Mouse (Mus musculus): ENCODE measurements around the gene Olfr557. TPM values are rescaled to one million over a fixed set of nuclear protein-coding genes. Genes with fewer than 3 reads are reported as not detected.

Gene Olfr557
- polyA plus RNA-seq, 1 experiment = not detected

DNA sequence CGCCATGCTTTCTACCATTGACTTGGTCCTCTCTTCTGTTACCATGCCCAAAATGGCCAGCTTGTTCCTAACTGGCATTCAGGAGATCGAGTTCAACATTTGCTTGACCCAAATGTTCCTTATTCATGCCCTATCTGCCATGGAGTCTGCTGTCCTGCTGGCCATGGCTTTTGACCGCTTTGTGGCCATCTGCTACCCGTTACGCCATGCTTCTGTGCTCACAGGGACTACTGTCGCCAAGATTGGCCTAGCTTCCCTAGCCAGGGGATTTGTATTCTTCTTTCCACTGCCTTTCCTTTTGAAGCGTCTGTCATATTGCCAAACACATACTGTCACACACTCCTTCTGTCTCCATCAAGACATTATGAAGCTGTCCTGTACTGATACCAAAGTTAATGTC, 2.8 kb downstream of the Olfr557 start:
- WGBS = 25% methylated on average over 7 of the region's 7 CpGs
- peak; percentile 19 to 54 for DNase-seq
- Histone ChIP-seq H3K27ac (ENCODE audit: insufficient read depth, low read length) (no peak overlapping the region), H3K4me3 (replicated peaks; ENCODE audit: insufficient read depth, low read depth, low read length) (no peak overlapping the region), H3K4me1 (ENCODE audit: control insufficient read depth, insufficient read depth, low read length) (0 out of 2 replicates have a peak, but pooled peaks cover 6% of the 10 kb centered on the region), H3K27me3 (ENCODE audit: control insufficient read depth, insufficient read depth, low read length) (no peaks in the 10 kb centered on the region)
- TF ChIP-seq POLR2A (IDR thresholded peaks at IDR 0.05; ENCODE audit: borderline replicate concordance, insufficient read depth, low read length) (no peak), CTCF (IDR thresholded peaks at IDR 0.05; ENCODE audit: borderline replicate concordance, insufficient read depth, low read depth, low read length) (no peak)

DNA sequence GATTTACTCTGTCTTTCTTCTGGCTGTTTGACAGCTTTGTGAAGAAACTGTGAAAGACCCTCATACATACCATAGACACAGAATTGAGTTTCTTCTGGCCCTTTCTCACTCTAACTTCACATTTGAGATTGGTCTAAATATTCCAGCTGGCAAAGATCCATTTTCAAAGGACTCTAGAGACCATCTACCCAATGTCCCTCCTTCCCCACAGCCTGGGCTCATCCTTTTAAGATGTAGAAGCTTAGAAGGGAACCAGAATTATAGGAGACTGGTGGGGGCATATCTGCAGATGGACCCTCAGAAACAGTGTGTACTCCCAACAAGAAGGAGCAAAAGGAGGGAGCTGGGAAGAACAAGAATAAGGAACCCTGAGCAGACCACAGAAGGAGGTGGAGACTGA, 6.2 kb downstream of the Olfr557 start, which contains the start of gene Olfr558:
Gene Olfr558, plus strand, starts transcription at position 301 of the 400 bp plus-strand sequence.
- Histone ChIP-seq H3K4me3 (replicated peaks; ENCODE audit: insufficient read depth, low read depth, low read length) (no peak within 1 kb of the TSS), H3K4me1 (ENCODE audit: control insufficient read depth, insufficient read depth, low read length) (0 out of 2 replicates have a peak, but pooled peaks cover 6% of the 10 kb centered on the region), H3K27me3 (ENCODE audit: control insufficient read depth, insufficient read depth, low read length) (no peaks in the 10 kb centered on the region), H3K27ac (ENCODE audit: insufficient read depth, low read length) (no peak within 1 kb of the TSS)
- TF ChIP-seq POLR2A (IDR thresholded peaks at IDR 0.05; ENCODE audit: borderline replicate concordance, insufficient read depth, low read length) (no peak), CTCF (IDR thresholded peaks at IDR 0.05; ENCODE audit: borderline replicate concordance, insufficient read depth, low read depth, low read length) (no peak)
- no peak for DNase-seq

DNA sequence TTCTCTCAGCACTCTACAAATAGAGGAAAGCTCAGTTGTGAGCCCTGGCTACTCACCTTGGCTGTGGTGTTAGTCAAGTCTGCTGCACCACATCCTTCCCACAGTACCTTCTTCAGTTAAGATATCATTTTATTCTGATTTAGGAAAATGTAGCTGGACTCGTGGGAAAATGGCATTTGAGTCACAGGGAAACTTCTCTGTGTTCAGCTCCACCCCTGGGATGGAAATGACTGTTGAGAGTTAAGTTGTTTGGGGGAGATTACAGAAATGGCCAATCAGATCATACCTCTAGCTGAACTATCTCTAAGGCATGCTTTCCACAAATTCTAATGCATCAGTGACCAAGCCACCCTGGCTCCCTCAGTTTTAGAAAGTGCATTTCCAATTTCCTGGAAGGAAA, 23.3 kb downstream of the Olfr557 start, which contains the start of gene Olfr33:
Gene Olfr33, minus strand, starts transcription at position 101 of the 400 bp plus-strand sequence.
- H3K27ac ChIP-seq (ENCODE audit: insufficient read depth, low read length) = no peak within 1 kb of the TSS
- H3K27me3 ChIP-seq (ENCODE audit: control insufficient read depth, insufficient read depth, low read length) = no peaks in the 10 kb centered on the region
- no peaks in the 10 kb centered on the region for H3K4me1 ChIP-seq (ENCODE audit: control insufficient read depth, insufficient read depth, low read length)
- DNase-seq = no peak
- no peak within 1 kb of the TSS for H3K4me3 ChIP-seq (replicated peaks; ENCODE audit: insufficient read depth, low read depth, low read length)
- no peak for TF ChIP-seq POLR2A (IDR thresholded peaks at IDR 0.05; ENCODE audit: borderline replicate concordance, insufficient read depth, low read length)
- no peak for TF ChIP-seq CTCF (IDR thresholded peaks at IDR 0.05; ENCODE audit: borderline replicate concordance, insufficient read depth, low read depth, low read length)
- 20% methylated on average over 1 of the region's 1 CpGs for WGBS

DNA sequence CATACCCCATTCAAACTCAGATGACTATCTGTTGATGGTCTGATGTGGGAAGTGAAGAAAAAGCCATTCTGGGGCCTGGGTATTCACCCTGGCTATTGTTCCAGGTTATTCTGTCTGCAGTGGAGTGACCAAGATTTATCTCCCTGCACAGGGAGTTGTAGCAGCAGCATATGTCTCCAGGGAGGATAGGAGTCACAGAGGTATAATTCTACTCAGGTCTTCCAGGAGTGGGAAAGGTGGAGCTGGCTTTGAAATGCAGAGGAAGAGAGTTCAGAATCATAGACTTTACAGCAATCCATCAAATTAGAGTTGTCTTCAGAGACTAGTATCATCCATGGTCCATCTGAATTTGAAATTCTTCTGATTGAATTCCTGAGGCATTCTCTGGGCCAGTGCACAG, 31.7 kb downstream of the Olfr557 start, which contains the start of gene Olfr559:
Gene Olfr559, minus strand, starts transcription at position 101 of the 400 bp plus-strand sequence.
- no peak within 1 kb of the TSS for H3K4me3 ChIP-seq (replicated peaks; ENCODE audit: insufficient read depth, low read depth, low read length)
- TF ChIP-seq POLR2A (IDR thresholded peaks at IDR 0.05; ENCODE audit: borderline replicate concordance, insufficient read depth, low read length) = no peak
- TF ChIP-seq CTCF (IDR thresholded peaks at IDR 0.05; ENCODE audit: borderline replicate concordance, insufficient read depth, low read depth, low read length) = no peak
- no peaks in the 10 kb centered on the region for H3K27me3 ChIP-seq (ENCODE audit: control insufficient read depth, insufficient read depth, low read length)
- no peak within 1 kb of the TSS for H3K27ac ChIP-seq (ENCODE audit: insufficient read depth, low read length)
- no peaks in the 10 kb centered on the region for H3K4me1 ChIP-seq (ENCODE audit: control insufficient read depth, insufficient read depth, low read length)
- no peak for DNase-seq

DNA sequence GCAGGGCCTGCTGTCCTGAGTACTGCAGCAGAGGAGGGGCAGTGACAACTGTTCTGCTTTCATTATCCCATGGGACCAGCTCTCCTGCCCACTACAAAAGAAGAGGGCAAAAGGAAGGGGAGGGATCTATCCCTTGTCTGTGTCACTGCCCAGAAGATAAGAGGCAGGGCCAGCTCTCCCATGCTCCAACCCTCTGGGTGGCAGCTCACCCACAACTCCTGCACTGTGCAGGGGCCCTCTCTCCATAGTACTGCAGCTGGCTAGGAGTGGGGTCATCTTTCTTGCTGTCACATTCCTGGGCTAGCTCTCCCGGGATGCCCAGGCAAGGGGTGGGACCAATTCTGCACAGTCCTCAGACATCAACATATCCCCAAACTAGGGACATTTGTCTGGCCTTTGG, 38.1 kb downstream of the Olfr557 start:
- Histone ChIP-seq H3K4me3 (replicated peaks; ENCODE audit: insufficient read depth, low read depth, low read length) (no peak overlapping the region), H3K27ac (ENCODE audit: insufficient read depth, low read length) (no peak overlapping the region), H3K4me1 (ENCODE audit: control insufficient read depth, insufficient read depth, low read length) (no peaks in the 10 kb centered on the region), H3K27me3 (ENCODE audit: control insufficient read depth, insufficient read depth, low read length) (no peaks in the 10 kb centered on the region)
- no peak for TF ChIP-seq POLR2A (IDR thresholded peaks at IDR 0.05; ENCODE audit: borderline replicate concordance, insufficient read depth, low read length)
- TF ChIP-seq CTCF (IDR thresholded peaks at IDR 0.05; ENCODE audit: borderline replicate concordance, insufficient read depth, low read depth, low read length) = no peak
- no peak for DNase-seq
- 68% methylated on average over 1 of the region's 1 CpGs for WGBS

DNA sequence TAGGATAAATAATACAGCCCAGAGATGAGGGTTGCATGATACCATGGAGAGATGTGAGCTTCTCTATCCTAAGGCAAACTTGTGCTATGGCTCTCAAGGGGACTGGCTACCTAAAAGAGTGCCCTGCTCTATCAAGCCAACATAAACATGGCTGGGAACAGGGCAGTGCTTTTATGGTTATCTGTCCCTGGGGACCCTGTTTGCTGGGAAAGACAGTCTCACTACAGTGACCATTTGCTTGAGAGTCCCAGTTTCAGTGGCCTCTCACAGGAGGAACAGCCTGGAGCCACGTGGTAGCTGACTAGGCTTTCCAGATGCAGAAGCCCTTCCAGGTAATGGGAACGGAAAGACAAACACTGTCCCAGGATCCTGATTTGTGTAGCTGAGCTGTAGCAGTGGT, 42.0 kb downstream of the Olfr557 start:
- no peak for TF ChIP-seq POLR2A (IDR thresholded peaks at IDR 0.05; ENCODE audit: borderline replicate concordance, insufficient read depth, low read length)
- no peak for TF ChIP-seq CTCF (IDR thresholded peaks at IDR 0.05; ENCODE audit: borderline replicate concordance, insufficient read depth, low read depth, low read length)
- DNase-seq = no peak
- no peaks in the 10 kb centered on the region for H3K27me3 ChIP-seq (ENCODE audit: control insufficient read depth, insufficient read depth, low read length)
- H3K27ac ChIP-seq (ENCODE audit: insufficient read depth, low read length) = no peak overlapping the region
- WGBS = 46% methylated on average over 2 of the region's 2 CpGs
- H3K4me1 ChIP-seq (ENCODE audit: control insufficient read depth, insufficient read depth, low read length) = no peaks in the 10 kb centered on the region
- H3K4me3 ChIP-seq (replicated peaks; ENCODE audit: insufficient read depth, low read depth, low read length) = no peak overlapping the region

Other genes with a start within 250 kb of the Olfr557 start
- not detected in 2 replicates for gene Olfr543, start 214.2 kb upstream of the Olfr557 start, polyA plus RNA-seq (2012; rRNA removed)
- gene Olfr544, start 207.6 kb upstream of the Olfr557 start, polyA plus RNA-seq (2012; rRNA removed) = not detected in 2 replicates
- not detected in 2 replicates for gene Olfr545, start 196.3 kb upstream of the Olfr557 start, polyA plus RNA-seq (2012; rRNA removed)
- gene Olfr547, start 161.2 kb upstream of the Olfr557 start, polyA plus RNA-seq (2012; rRNA removed) = not detected in 2 replicates
- gene Olfr548-ps1, start 155.0 kb upstream of the Olfr557 start, polyA plus RNA-seq (2012; rRNA removed) = not detected in 2 replicates
- not detected in 2 replicates for gene Olfr549, start 146.0 kb upstream of the Olfr557 start, polyA plus RNA-seq (2012; rRNA removed)
- 1.8 and 2.2 TPM in 2 replicates for gene Trim21, start 130.4 kb upstream of the Olfr557 start, polyA plus RNA-seq (2012; rRNA removed)
- gene Olfr550, start 124.5 kb upstream of the Olfr557 start, polyA plus RNA-seq (2012; rRNA removed) = not detected in 2 replicates
- gene Olfr551, start 104.0 kb upstream of the Olfr557 start, polyA plus RNA-seq (2012; rRNA removed) = not detected in 2 replicates
- not detected in 2 replicates for gene Olfr552, start 98.1 kb upstream of the Olfr557 start, polyA plus RNA-seq (2012; rRNA removed)
- gene Olfr553, start 77.7 kb upstream of the Olfr557 start, polyA plus RNA-seq (2012; rRNA removed) = not detected in 2 replicates
- gene Olfr554, start 57.5 kb upstream of the Olfr557 start, polyA plus RNA-seq (2012; rRNA removed) = not detected in 2 replicates
- gene Olfr555, start 37.1 kb upstream of the Olfr557 start, polyA plus RNA-seq (2012; rRNA removed) = not detected in 2 replicates
- not detected in 2 replicates for gene Olfr556, start 31.0 kb upstream of the Olfr557 start, polyA plus RNA-seq (2012; rRNA removed)
- gene Trim68, start 8.6 kb upstream of the Olfr557 start, polyA plus RNA-seq (2012; rRNA removed) = 7.2 and 7.8 TPM in 2 replicates
- 0.49 and 0.52 TPM in 2 replicates for gene Olfr558, start 6.3 kb downstream of the Olfr557 start, polyA plus RNA-seq (2012; rRNA removed)
- not detected in 2 replicates for gene Olfr33, start 23.2 kb downstream of the Olfr557 start, polyA plus RNA-seq (2012; rRNA removed)
- gene Olfr559, start 31.6 kb downstream of the Olfr557 start, polyA plus RNA-seq (2012; rRNA removed) = not detected in 2 replicates
- gene Olfr560, start 63.5 kb downstream of the Olfr557 start, polyA plus RNA-seq (2012; rRNA removed) = 0.07 TPM in 1 of 2 replicates, not detected in the other
- 0.51 and 0.75 TPM in 2 replicates for gene Olfr78, start 63.6 kb downstream of the Olfr557 start, polyA plus RNA-seq (2012; rRNA removed)
- gene Olfr561, start 75.3 kb downstream of the Olfr557 start, polyA plus RNA-seq (2012; rRNA removed) = not detected in 2 replicates
- not detected in 2 replicates for gene Olfr564, start 107.6 kb downstream of the Olfr557 start, polyA plus RNA-seq (2012; rRNA removed)
- gene Olfr566, start 162.9 kb downstream of the Olfr557 start, polyA plus RNA-seq (2012; rRNA removed) = not detected in 2 replicates
- not detected in 2 replicates for gene Olfr568, start 181.2 kb downstream of the Olfr557 start, polyA plus RNA-seq (2012; rRNA removed)
- gene Olfr569, start 195.0 kb downstream of the Olfr557 start, polyA plus RNA-seq (2012; rRNA removed) = not detected in 2 replicates
- gene Olfr570, start 198.7 kb downstream of the Olfr557 start, polyA plus RNA-seq (2012; rRNA removed) = 0.19 TPM in 1 of 2 replicates, not detected in the other
- gene Olfr571, start 221.6 kb downstream of the Olfr557 start, polyA plus RNA-seq (2012; rRNA removed) = not detected in 2 replicates
- not detected in 2 replicates for gene Olfr572, start 228.5 kb downstream of the Olfr557 start, polyA plus RNA-seq (2012; rRNA removed)
- gene Olfr573-ps1, start 246.7 kb downstream of the Olfr557 start, polyA plus RNA-seq (2012; rRNA removed) = not detected in 2 replicates

Data from cerebellum, adult 2 months (tissue).